Mouse (Mus musculus) bone marrow, adult 2 months (tissue): ENCODE results near the gene Rnf215. TPM values are rescaled to one million over a fixed set of nuclear protein-coding genes. Genes with fewer than 3 reads are reported as not detected.
A peak's percentile ranks its signal among the peaks of the same experiment; 100 is the strongest.

Source experiments
- H3K27ac ChIP-seq: fragments of 200-500 bp; 2 replicates; pipeline ENCODE4 v1.5.1; 2012; ENCODE audit warnings: low read depth, mild to moderate bottlenecking, control low read depth, inconsistent platforms, low read length; ENCODE audit not compliant: control insufficient read depth, poor library complexity, insufficient read depth
- H3K4me1 ChIP-seq: fragments of 200-500 bp; 2 replicates; pipeline ENCODE4 v1.6.1; 2011; ENCODE audit warnings: low read length; ENCODE audit not compliant: control insufficient read depth, insufficient read depth
- H3K4me3 ChIP-seq: fragments of 200-500 bp; replicated peaks from 2 replicates; pipeline ENCODE3; 2011; ENCODE audit warnings: mild to moderate bottlenecking, low read depth, low read length, control low read depth; ENCODE audit not compliant: control insufficient read depth
- CTCF ChIP-seq: fragments of 200-500 bp; IDR thresholded peaks from 2 replicates; pipeline ENCODE4 v1.5.1; 2011; ENCODE audit warnings: low read length, control low read depth; ENCODE audit not compliant: control insufficient read depth, insufficient read depth
- POLR2A ChIP-seq: fragments of 200-500 bp; IDR thresholded peaks from 2 replicates; pipeline ENCODE4 v1.6.1; 2011; ENCODE audit warnings: low read depth, mild to moderate bottlenecking, control low read depth, low read length, borderline replicate concordance; ENCODE audit not compliant: control insufficient read depth
- WGBS: fragments of 180-500 bp; shearing (Covaris S2); methylation state at CpG from one replicate; pipeline ENCODE4 v1.1.7; 2018; 5-methylcytosine and 5-hydroxymethylcytosine counted together
- polyA plus RNA-seq: library from polyadenylated mRNA; stranded (reverse); fragments of >200 nt; gene quantifications from 2 replicates; pipeline ENCODE4 v1.2.4, GENCODE M21; 2011; ENCODE audit warnings: low replicate concordance; ENCODE audit not compliant: missing spikeins, insufficient read depth, insufficient read length

The Rnf215 gene
- polyA plus RNA-seq, 1 experiment, result 10.5 TPM

- no peaks in the 10 kb centered on the region; the same call in 1 of the 2 replicates for H3K4me1 ChIP-seq
- WGBS, result under 1% methylated on average over 71 of the region's 71 CpGs
- TF ChIP-seq CTCF, result no peak
- peak; percentile 66; the same call in 1 of the 2 replicates for TF ChIP-seq POLR2A
- H3K4me3 ChIP-seq, result peak within 1 kb of the TSS; percentile 76
- H3K27ac ChIP-seq, result peak within 1 kb of the TSS; percentile 32; the same call in 1 of the 2 replicates
Measured at GRCm38 (mm10) chr11:4186486-4187317, 51.7 kb downstream of the Rnf215 start, which contains the start of gene Tbc1d10a. TSS of gene Tbc1d10a (plus strand) at chr11:4186789.

- Histone ChIP-seq H3K4me3 (peak overlapping the region; percentile 76), H3K4me1 (no peaks in the 10 kb centered on the region; the same call in 1 of the 2 replicates), H3K27ac (no peak overlapping the region)
- 24% methylated on average over 9 of the region's 9 CpGs for WGBS
- TF ChIP-seq CTCF, result no peak
- no peak for TF ChIP-seq POLR2A
Measured at GRCm38 (mm10) chr11:4187318-4187700, 52.3 kb downstream of the Rnf215 start.

- TF ChIP-seq POLR2A (no peak), CTCF (no peak)
- WGBS, result 82% methylated on average over 6 of the region's 6 CpGs
- H3K27ac ChIP-seq, result no peak overlapping the region
- H3K4me3 ChIP-seq, result no peak overlapping the region
- H3K4me1 ChIP-seq, result no peaks in the 10 kb centered on the region; the same call in 1 of the 2 replicates
Measured at GRCm38 (mm10) chr11:4189182-4189581, 54.2 kb downstream of the Rnf215 start.

- Histone ChIP-seq H3K27ac (no peak overlapping the region), H3K4me1 (no peaks in the 10 kb centered on the region; the same call in 1 of the 2 replicates), H3K4me3 (no peak overlapping the region)
- no peak for TF ChIP-seq POLR2A
- no peak for TF ChIP-seq CTCF
- WGBS, result 82% methylated on average over 3 of the region's 3 CpGs
Measured at GRCm38 (mm10) chr11:4190677-4191076, 55.7 kb downstream of the Rnf215 start.

Other genes starting within 250 kb of the Rnf215 start
- gene 4921536K21Rik, start 240.1 kb upstream of the Rnf215 start, polyA plus RNA-seq, result 0.38 and 0.77 TPM in 2 replicates
- 0.22 and 1.2 TPM in 2 replicates for gene Dusp18, start 240.0 kb upstream of the Rnf215 start, polyA plus RNA-seq
- gene Slc35e4, start 220.5 kb upstream of the Rnf215 start, polyA plus RNA-seq, result 1.3 TPM in 1 of 2 replicates, not detected in the other
- gene Tcn2, start 203.0 kb upstream of the Rnf215 start, polyA plus RNA-seq, result 16.7 and 48.3 TPM in 2 replicates
- 21.2 and 35.0 TPM in 2 replicates for gene Pes1, start 171.2 kb upstream of the Rnf215 start, polyA plus RNA-seq
- gene 4930556J24Rik, start 158.4 kb upstream of the Rnf215 start, polyA plus RNA-seq, result not detected in 2 replicates
- 0.56 TPM in 1 of 2 replicates, not detected in the other for gene Gal3st1, start 151.6 kb upstream of the Rnf215 start, polyA plus RNA-seq
- 0.47 TPM in 1 of 2 replicates, not detected in the other for gene Sec14l4, start 103.7 kb upstream of the Rnf215 start, polyA plus RNA-seq
- gene Sec14l3, start 70.4 kb upstream of the Rnf215 start, polyA plus RNA-seq, result not detected in 2 replicates
- 9.0 and 10.3 TPM in 2 replicates for gene Mtfp1, start 39.8 kb upstream of the Rnf215 start, polyA plus RNA-seq
- gene Sec14l2, start 11.8 kb upstream of the Rnf215 start, polyA plus RNA-seq, result 15.4 and 20.3 TPM in 2 replicates
- gene Ccdc157, start 25.1 kb downstream of the Rnf215 start, polyA plus RNA-seq, result 5.0 and 5.9 TPM in 2 replicates
- 26.7 and 39.7 TPM in 2 replicates for gene Sf3a1, start 25.1 kb downstream of the Rnf215 start, polyA plus RNA-seq
- gene Tbc1d10a, start 51.6 kb downstream of the Rnf215 start, polyA plus RNA-seq, result 5.2 and 13.5 TPM in 2 replicates
- gene Castor1, start 83.0 kb downstream of the Rnf215 start, polyA plus RNA-seq, result 2.6 TPM in 1 of 2 replicates, not detected in the other
- 2.2 and 5.1 TPM in 2 replicates for gene Osm, start 101.2 kb downstream of the Rnf215 start, polyA plus RNA-seq
- 0.70 TPM in 1 of 2 replicates, not detected in the other for gene Lif, start 122.4 kb downstream of the Rnf215 start, polyA plus RNA-seq